Mouse (Mus musculus): ENCODE data around the gene Cckbr. TPM values are rescaled to one million over a fixed set of nuclear protein-coding genes. Genes with fewer than 3 reads are reported as not detected.

Cckbr gene
- 1.7 and 1.9 TPM in 2 replicates for polyA plus RNA-seq (2012; rRNA removed)

GRCm38 (mm10) chr7:105425424-105426043 is at the start of gene Cckbr:
Gene Cckbr, plus strand, starts transcription at chr7:105425731.

GRCm38 (mm10) chr7:105399935-105400624 is 25.5 kb upstream of the Cckbr start, which contains the start of gene Fam160a2:
Gene Fam160a2, minus strand, starts transcription at chr7:105400054.

GRCm38 (mm10) chr7:105404268-105404667 is 21.3 kb upstream of the Cckbr start, which contains the start of gene Cnga4:
Gene Cnga4, plus strand, starts transcription at chr7:105404568.

GRCm38 (mm10) chr7:105481505-105482411 is 56.2 kb downstream of the Cckbr start, which contains the start of gene Cavin3:
Gene Cavin3, minus strand, starts transcription at chr7:105482300.

Other genes with a start within 250 kb of the Cckbr start
- not detected in 2 replicates for gene Olfr685, start 239.7 kb upstream of the Cckbr start, polyA plus RNA-seq (2012; rRNA removed)
- not detected in 2 replicates for gene Olfr686, start 218.2 kb upstream of the Cckbr start, polyA plus RNA-seq (2012; rRNA removed)
- not detected in 2 replicates for gene Olfr688, start 137.6 kb upstream of the Cckbr start, polyA plus RNA-seq (2012; rRNA removed)
- not detected in 2 replicates for gene Olfr689, start 114.6 kb upstream of the Cckbr start, polyA plus RNA-seq (2012; rRNA removed)
- 0.16 and 0.17 TPM in 2 replicates for gene Olfr690, start 91.6 kb upstream of the Cckbr start, polyA plus RNA-seq (2012; rRNA removed)
- gene Olfr691, start 83.5 kb upstream of the Cckbr start, polyA plus RNA-seq (2012; rRNA removed), result 0.14 and 0.17 TPM in 2 replicates
- not detected in 2 replicates for gene Olfr692, start 57.5 kb upstream of the Cckbr start, polyA plus RNA-seq (2012; rRNA removed)
- gene Gm5901, start 50.7 kb upstream of the Cckbr start, polyA plus RNA-seq (2012; rRNA removed), result 0.05 TPM in 1 of 2 replicates, not detected in the other
- gene Fam160a2, start 25.7 kb upstream of the Cckbr start, polyA plus RNA-seq (2012; rRNA removed), result 36.0 and 37.7 TPM in 2 replicates
- 0.18 and 0.34 TPM in 2 replicates for gene Cnga4, start 21.2 kb upstream of the Cckbr start, polyA plus RNA-seq (2012; rRNA removed)
- gene Cavin3, start 56.6 kb downstream of the Cckbr start, polyA plus RNA-seq (2012; rRNA removed), result 22.6 and 32.7 TPM in 2 replicates
- gene Smpd1, start 128.6 kb downstream of the Cckbr start, polyA plus RNA-seq (2012; rRNA removed), result 37.1 and 42.4 TPM in 2 replicates
- 215 and 247 TPM in 2 replicates for gene Apbb1, start 155.9 kb downstream of the Cckbr start, polyA plus RNA-seq (2012; rRNA removed)
- gene Hpx, start 174.4 kb downstream of the Cckbr start, polyA plus RNA-seq (2012; rRNA removed), result 0.63 and 0.69 TPM in 2 replicates
- 135 and 148 TPM in 2 replicates for gene Trim3, start 207.8 kb downstream of the Cckbr start, polyA plus RNA-seq (2012; rRNA removed)
- gene Timm10b, start 214.3 kb downstream of the Cckbr start, polyA plus RNA-seq (2012; rRNA removed), result 119 and 132 TPM in 2 replicates
- 122 and 123 TPM in 2 replicates for gene Arfip2, start 214.7 kb downstream of the Cckbr start, polyA plus RNA-seq (2012; rRNA removed)
- 104 and 129 TPM in 2 replicates for gene Gm45799, start 214.8 kb downstream of the Cckbr start, polyA plus RNA-seq (2012; rRNA removed)
- gene Dnhd1, start 225.1 kb downstream of the Cckbr start, polyA plus RNA-seq (2012; rRNA removed), result 6.8 and 8.0 TPM in 2 replicates